Mouse (Mus musculus) gonadal fat pad, adult 2 months (tissue): ENCODE measurements at regions not wholly inside any gene's neighbourhood (a gene's known extent, or its start where the extent isn't known, plus 50 kb on each side); places are given as distances from the start of the nearest gene placed in this dataset.

Experiments used
- DNase-seq: peaks from one replicate; pipeline ENCODE4 v3.0.0-alpha.2; 2012; ENCODE audit warnings: low read depth

DNA sequence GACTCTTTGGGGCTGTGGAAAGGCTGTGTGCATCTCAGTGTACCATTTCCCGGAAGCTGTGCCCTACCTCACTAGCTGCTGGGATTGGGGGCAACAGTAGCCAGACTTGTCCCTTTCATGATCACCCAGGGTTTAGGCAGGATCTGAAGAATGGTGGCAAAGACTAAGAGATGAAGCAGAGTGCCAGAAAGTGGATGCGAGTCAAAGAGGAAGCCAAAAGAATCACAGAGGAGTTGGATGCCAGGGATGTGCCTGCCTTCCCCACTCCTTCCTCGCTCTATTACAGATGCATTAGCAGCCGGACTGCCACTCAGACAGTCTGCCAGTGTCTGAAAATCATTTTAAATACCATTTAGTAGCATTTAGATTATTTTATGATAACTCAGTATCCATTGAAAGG, 271.5 kb upstream of the Slc24a2 start:
- no peak for DNase-seq

DNA sequence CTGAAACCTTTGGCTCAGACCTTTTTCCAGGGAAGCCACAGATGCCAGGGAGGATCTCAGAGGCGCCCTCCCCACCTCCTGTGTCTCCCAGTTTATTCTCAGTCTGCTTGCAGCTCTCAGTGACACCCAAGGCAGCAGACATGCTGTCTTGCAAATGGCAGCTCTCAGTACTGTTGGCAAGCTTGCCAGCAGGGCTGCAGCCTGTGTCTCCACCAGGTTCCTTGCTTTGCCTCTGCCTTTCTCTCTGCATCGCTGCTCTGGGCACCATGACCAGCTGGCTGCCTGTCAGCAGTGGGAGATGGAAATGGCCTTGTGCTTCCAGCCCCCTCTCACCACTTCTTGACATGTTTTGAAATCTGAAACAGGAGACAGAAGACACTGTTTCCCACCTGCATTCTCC, 270.2 kb upstream of the Slc24a2 start:
- no peak for DNase-seq

DNA sequence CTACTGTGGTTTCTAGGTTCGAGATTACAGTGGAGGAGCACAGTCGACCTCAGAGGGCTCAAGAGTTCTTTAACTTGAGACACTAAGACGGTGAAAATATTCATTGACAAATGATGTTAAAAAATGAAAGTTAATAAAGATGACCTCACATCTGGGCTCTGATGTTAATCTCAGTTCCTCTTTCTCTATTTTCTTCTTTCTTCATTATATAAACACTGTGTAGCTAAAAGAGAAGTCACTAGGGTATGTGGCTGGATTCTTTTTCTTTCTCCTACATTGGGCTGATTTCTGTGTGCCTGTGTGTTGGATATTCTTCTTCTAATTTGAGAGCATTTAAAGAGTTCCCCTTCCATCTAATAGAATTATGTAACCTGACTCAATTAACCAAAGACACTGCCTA, 257.5 kb upstream of the Slc24a2 start:
- DNase-seq, result no peak

DNA sequence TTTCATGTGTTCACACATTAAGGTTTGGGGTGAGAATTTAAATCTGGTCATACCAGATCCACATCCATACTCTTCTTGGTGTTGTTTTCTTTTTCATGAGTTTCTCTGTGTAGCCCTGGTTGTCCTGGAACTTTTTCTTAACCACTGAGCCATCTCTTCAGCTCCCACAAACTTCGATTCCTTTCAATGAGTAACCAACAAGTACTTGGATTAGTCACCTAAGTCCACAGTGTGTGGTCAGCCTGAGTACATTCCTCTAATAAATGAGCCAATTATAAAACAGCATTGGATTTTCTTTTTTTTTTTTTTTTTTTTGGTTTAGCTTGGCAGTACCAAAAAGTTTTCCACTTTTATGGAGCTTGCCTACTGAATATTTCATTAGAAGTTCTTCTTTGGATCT, 245.3 kb upstream of the Slc24a2 start:
- DNase-seq, result no peak

DNA sequence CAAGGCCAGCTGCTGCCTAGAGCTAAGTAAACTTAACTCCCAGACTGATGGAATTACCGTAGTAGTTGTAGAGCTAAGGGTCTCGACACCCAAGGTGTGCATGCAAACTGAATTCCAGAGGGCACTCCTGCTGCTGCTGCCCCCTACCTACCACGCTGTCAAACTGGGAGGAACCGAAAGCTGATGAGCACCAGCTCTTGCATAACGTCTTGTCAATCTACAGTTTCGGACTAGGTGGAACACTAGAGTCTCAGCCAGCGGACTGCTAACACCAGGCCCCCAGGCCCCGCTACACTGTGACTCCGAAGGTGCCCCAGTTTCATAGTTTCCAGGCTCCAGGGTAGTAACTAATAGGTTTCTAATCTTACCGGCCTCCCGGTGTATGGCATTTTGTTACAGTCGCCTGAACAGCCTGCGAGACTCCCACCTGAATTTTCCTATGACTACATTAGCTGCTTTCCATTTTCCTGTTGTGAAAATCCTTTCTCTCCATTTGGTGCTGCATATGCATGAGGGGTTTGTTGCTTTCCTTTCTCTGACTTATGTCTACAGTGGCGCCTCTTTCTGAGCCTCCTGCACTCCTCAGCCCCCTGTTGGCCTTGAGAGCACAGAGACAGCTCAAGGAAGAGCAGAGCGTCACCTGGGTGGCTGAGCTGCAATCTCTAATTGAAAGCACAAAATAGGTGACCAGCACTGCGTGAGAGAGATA, 243.2 kb upstream of the Slc24a2 start:
- no peak for DNase-seq

DNA sequence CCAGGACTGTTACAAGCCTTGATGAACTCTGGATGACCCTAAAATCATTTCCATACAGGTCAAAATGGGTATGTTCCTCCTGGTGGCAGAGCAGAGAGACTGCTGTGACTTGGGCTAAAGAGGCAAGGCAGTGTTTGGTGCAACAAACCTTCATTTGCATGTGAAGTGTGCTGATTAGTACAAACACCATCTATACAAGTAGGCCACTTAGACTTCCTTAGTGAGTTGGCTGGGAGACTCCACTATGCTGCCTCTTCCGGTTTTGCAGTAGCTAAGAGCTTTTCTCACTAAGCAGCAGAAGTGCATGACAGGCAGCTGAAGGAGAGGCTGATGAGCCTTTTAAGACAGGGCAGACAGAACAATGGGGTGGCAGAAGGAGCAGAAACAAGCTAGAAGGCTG, 242.5 kb upstream of the Slc24a2 start:
- no peak for DNase-seq

DNA sequence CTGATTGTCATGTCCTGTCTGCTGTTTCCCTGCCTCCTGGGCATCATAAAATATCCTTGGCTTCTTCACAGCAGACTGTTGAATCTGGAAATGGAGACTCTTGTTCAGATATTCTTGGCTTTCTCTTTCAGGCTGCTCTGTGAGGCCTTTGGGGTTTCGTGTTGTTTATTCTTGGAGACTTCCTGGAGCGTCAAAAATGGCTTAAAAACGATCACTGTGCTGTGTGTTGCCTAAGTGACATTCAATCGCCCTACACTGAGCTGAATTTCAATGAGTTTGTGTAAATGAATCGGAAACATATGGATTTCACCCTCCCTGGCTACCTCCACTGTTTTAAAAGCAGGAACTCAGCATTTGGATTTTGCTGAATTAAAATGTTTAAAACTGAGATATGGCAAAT, 241.1 kb upstream of the Slc24a2 start:
- DNase-seq, result no peak

DNA sequence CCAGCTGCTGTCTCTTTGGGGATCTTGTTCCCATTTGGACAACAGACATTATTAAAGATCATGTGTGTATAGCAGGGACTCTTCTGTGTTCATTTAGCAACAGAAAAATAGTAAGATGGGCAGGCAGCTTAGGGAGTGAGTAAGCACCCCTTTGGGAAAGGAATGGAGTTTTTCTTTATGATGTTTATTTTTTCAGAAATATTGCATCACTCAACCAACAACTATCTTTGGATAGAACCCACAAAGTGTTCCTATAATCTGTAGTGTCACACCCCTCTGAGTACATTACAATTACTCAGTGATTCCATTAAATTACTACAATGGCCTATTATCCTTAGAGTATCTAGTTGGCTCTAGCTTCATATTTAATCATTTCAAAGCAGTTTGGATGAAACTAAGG, 237.3 kb upstream of the Slc24a2 start:
- no peak for DNase-seq

DNA sequence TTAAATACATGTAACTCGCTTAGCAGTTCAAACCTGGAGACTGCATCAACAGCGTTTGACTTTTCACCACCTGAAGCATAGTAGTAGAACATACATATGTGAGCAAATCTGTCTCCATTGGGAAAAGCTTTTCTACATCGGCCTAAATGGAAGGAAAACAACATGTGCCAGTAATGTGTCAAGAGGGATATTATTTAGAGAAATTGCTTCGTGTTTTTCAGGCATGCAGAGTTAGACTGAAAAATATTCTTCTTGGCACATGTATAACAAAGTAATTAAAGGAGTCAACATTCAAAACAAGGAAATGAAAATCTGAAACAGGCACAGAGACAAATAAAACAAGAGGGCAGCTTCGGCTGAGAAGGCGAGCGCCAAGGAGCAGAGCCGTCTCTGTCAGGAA, 236.7 kb upstream of the Slc24a2 start:
- DNase-seq, result no peak

DNA sequence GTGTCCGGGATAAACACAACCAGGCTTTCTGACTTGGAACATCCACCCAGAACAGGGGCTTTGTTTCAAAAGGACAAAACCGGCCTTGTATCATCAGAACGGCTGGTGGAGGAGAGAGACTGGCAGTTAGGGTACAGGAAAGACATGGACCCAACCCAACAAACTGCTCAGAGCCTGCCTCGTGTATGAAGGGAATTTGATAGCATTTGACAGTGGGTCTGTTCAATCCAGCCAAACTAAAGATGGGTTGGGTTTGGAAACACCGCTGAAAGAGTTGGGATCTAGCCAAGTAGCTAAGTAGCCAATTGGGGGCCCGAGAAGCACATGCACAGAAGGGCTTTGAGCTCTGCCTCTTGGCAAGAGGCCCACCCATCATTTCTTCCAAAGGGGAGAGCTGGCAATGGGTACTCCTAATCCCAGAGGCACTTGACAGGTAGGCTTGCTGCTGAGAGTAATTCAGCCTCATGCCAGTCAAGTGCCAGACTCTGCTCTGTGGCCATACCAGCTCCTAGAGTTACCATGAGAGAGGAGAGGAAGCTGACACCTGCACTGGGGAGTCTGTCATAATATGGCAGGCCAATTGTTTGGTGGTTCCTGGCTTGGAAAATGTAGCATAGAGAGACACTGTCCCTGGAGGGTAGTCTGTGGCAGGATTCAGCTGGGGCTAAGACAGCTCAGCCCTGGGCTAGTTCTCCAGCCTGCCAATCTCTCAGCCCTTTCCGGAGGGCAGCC, 231.1 kb upstream of the Slc24a2 start:
- no peak for DNase-seq

DNA sequence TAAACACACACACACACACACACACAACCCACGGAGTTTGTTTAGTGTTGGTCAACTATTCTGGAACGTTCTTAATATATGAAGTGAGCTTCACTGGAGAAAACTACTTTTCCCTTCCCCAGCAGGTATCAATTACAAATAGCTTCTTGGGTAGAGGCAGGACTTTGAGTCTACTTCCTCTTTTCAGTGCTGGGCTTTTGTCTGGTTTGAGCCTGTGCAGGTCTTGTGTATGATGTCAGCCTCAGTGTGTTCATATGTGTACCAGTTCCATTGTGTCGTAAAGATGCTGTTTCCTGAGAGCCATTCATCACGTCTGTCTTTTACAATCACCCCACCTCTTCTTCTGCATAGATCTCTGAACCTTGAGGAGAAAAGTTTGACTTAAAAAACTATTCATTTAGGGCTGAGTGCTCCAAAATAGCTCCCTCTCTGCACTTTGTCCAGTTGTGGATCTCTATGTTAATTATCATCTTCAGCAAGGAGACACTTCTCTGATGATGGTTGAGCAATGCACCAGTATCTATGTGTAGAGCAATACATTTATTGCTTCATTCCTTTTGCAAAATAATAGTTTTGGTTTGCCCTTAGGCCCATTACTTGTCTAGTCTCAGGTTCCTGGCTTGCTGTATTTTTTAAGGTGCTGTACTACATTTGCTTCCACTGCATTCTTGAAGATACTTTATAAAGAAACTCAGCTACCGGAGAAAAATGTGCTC, 225.7 kb upstream of the Slc24a2 start:
- DNase-seq, result peak; percentile 9

DNA sequence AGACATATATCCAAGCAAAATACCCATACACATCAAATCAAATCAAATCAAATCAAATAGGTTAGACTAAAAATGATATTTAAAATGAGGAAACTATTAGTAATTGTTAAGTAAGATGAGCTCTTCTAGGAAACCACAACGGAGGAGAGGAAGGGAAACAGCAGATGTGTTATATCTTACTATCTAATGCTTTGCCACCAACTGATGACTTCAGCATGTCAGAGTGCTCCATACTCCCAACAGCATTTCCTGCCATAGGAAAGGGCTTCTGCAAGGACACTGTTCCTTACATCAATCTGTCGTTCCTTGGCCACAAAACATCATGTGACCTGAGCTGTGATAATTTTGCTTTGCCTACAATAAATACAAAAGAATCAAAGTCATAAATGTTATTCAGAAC, 221.8 kb upstream of the Slc24a2 start:
- DNase-seq, result no peak

DNA sequence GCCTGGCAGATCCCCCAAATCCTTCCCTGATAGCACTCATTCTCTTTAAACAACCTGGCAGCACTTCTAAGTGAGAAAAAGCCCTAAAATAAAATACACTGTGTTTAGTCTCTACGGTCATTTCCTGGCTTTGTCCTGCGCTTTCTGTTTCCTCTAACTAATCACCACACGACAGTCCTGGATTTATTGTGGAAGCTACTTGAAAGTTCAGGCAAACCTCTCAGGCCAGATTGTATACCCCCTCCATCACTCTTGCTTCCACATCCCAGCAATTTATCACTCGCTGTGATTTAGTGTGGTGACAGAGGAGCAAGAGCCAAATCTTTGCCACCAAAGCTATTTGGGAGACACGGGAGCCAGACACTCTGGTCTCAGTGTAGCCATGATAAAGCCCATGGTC, 221.0 kb upstream of the Slc24a2 start:
- no peak for DNase-seq

DNA sequence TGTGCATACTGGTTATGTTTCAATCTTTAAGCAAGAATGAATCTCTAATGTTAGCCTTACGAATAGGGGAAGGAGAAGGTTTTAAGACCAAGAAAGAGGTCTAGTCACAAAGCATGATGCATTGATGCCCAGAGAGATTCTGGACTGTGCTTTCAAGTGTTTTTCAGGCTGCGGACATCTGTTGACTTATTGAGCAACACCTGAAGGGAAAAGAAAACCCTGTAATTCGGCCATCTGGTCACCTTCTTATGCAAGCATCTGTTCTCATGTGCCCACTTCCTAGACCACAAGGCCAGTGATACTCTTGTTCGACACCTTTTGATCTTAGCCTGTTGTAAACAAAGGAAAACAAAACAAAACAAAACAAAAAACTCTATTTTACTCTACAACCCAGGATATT, 218.1 kb upstream of the Slc24a2 start:
- no peak for DNase-seq

DNA sequence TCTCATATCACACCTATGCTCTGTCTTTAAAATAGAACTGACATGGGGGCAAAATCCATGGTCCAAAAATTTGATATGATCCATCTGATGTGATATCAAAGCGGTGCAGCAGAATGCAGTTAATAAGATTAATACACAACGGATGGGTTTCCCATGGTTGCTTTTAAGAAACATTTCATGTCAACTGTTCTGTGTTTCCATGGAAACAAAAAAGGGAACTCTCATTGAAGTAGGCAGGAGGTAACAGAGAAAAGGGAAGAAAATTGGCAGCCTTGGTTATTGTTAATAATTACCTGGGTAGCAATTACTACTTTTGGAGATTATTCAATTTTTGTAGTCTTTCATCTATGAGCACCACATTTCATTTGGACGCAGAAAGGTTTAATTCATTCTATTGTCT, 216.6 kb upstream of the Slc24a2 start:
- no peak for DNase-seq

DNA sequence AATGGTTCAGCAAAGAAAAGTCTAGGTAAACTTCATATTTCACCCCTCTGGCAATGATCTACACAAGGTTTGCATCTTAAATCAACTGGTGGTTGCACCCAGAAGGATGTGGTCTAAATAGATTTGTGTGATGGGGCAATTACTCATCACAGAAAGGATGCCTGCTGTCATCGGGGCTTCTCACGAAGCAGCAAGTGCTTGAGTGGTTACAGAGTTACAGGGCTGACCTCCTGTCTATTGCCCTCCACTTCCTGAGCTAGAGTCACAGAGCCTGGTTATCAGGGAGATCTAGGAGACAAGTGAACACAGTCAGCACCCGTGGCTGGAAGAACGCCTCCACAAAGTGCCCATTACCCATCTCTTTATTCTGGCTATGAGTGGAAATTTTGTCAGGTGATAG, 203.9 kb upstream of the Slc24a2 start:
- DNase-seq, result no peak

DNA sequence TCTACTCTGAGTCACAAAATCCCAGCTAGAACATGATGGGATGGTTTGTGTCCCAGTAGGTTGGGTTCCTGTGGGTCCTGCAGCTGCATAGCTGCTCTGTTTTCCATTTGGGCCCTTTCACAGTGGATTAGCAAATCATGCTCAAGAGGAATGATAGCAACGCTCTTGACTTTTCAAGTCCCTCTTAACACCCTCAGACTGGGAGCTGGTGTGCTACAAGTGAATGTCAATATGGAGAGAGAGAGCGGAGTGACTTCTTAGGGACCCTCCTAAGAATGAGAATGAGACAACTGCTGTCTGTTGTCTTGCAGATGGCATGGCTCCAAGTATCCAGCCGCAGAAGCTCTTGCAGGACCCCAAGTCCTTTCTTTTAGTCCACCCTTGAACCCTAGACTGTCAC, 198.1 kb upstream of the Slc24a2 start:
- DNase-seq, result no peak

DNA sequence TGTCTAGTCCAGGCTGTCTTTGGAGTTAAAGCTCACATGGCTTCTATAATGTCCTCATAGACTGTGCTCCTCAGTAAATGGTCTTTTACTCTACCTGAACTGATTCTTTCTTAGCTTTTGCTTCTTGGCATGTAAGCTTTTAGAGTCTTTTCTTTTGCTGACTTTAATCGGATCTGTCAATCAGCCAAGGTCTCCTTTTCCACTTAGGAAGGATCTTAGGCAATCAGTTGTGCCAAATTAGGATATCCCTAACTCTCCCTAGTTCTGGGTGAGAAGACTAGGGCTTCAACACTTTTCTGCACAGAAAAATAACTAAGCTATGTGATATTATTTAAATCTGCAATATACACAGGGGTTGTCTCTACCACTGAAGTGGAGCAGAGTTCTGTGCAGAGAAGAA, 193.8 kb upstream of the Slc24a2 start:
- peak; percentile 64 for DNase-seq

DNA sequence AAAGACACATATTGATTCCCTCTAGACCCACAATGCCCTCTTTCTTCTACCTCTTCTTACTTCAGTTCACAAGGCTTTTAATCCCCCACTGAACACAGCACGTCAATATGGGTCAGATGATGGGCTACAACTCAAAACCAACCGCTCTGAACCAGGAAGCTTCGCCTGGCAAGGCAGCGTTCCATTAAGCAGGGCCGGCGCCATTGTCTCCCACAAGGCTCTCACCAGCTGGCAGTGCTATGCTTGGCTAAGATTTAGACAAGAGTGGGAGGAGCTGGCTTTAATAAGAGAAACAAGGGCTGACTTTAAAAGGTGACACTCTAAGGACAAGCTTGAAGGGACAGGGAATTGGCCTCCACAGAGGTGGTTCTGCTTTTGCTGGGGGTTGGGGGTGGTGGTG, 192.3 kb upstream of the Slc24a2 start:
- peak; percentile 42 for DNase-seq

DNA sequence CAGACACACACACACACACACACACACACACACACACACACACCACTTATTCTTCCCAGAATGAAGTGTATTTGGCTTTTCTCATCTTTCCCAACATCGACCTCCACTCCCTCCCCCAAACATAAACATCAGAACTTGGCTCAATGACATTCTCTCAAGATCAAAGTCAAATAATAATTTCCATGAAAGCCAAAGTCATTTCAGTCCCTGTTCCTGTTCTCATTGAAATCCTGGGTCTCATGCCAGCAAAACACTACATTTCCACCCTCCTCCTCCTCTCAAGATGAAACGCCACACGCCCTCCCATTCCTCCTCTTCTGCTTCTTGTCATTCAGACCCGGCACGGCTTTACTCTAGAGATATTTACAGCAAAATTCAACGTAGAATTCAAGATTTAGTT, 173.1 kb upstream of the Slc24a2 start:
- DNase-seq, result no peak

DNA sequence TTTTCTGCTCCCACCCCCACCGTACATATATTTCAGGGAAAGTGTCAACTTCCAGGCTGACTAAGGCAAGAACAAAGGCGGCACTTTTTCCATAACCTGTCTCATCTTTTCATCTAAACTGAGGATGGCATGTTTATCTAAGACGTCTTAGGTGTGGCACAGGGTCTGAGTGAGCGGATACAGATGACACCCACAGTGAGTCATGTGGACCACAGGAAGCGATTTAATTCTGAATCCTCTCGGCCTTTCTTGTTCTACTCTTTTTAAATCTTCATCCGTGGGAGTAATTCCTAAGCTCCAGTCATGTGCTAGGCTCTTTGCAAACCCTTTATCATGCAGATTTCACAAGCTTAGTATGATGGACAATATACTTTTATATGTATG, 171.9 kb upstream of the Slc24a2 start:
- no peak for DNase-seq

DNA sequence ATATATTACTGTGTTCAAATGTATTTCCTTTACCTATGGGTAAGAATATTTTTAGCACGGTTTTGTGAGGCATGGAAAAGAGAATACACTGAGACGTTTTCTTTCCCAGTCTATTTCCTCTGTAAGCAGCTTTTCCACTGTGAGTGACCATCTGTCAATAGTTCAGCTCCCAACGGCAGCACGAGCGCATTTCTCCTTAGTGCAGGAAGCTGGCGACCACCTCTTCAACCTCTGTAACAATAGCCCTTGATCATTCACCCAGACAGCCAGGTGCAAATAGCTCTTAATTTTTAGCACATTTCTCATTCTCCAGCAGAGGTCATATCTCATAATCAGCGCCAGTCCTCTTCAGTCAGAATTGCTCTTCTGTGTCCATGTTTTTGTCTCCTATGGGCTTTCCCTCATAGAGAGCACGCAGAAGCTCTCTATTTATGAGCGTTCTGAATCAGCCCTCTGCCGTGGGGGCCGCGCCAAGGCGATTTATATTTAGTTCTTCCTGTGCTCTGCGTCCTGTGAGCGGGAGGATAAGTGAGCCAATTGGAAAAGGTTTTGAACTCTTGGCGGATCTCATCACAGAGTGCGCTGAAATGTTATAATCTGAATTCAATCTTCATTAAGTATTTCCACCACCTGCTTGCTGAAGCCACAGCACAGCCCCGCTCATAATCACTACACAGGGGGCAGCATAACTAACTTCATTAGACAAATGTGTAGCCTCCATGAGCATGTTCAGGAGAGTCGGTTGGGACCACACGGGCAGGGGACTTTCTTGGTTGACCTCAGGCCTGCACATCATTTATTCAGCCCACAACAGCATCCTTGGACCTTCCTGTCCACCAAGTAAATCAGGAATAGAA, 171.3 kb upstream of the Slc24a2 start:
- no peak for DNase-seq
